Mouse (Mus musculus): Measurements from ENCODE around the gene Zbtb42. TPM values are rescaled to one million over a fixed set of nuclear protein-coding genes. Genes with fewer than 3 reads are reported as not detected.

Gene Zbtb42
- total and polyA plus RNA-seq, 3 experiments = 4.4 to 9.5 (median 5.9) TPM

- Histone ChIP-seq H3K27ac (no peak overlapping the region), H3K27me3 (ENCODE audit: control insufficient read depth, insufficient read depth, low read length) (no peaks in the 10 kb centered on the region), H3K9ac (ENCODE audit: low read depth, low read length) (no peak overlapping the region), H3K4me3 (no peak overlapping the region), H3K4me1 (ENCODE audit: control insufficient read depth, insufficient read depth, low read length) (no peaks in the 10 kb centered on the region), H3K79me2 (replicated peaks; ENCODE audit: control insufficient read depth, insufficient read depth, low read length) (no peaks in the 10 kb centered on the region), H3K36me3 (ENCODE audit: control insufficient read depth, insufficient read depth, low read length) (no peaks in the 10 kb centered on the region)
- TF ChIP-seq CTCF (IDR thresholded peaks at IDR 0.05) = no peak
- no peak for TF ChIP-seq EP300 (IDR thresholded peaks at IDR 0.05; ENCODE audit: insufficient read depth, low read depth, low read length)
- no peak for TF ChIP-seq POLR2A (IDR thresholded peaks at IDR 0.05; ENCODE audit: insufficient read depth, low read depth, low read length)
- intact Hi-C loops (cut with DNase I) = no loop called here
- DNase-seq = peak in 1 of 2 experiments; percentile 29
- WGBS = 53% methylated on average over 3 of the region's 3 CpGs
Measured at GRCm38 (mm10) chr12:112713984-112714383, 35.4 kb downstream of the Zbtb42 start.

GRCm38 (mm10) chr12:112717140-112717539 is 38.5 kb downstream of the Zbtb42 start:
- Histone ChIP-seq H3K36me3 (ENCODE audit: control insufficient read depth, insufficient read depth, low read length) (no peaks in the 10 kb centered on the region), H3K79me2 (replicated peaks; ENCODE audit: control insufficient read depth, insufficient read depth, low read length) (no peaks in the 10 kb centered on the region), H3K27me3 (ENCODE audit: control insufficient read depth, insufficient read depth, low read length) (no peaks in the 10 kb centered on the region), H3K27ac (no peak overlapping the region), H3K9ac (ENCODE audit: low read depth, low read length) (no peak overlapping the region), H3K4me3 (no peak overlapping the region), H3K4me1 (ENCODE audit: control insufficient read depth, insufficient read depth, low read length) (no peaks in the 10 kb centered on the region)
- TF ChIP-seq POLR2A (IDR thresholded peaks at IDR 0.05; ENCODE audit: insufficient read depth, low read depth, low read length) (no peak), CTCF (IDR thresholded peaks at IDR 0.05) (peak; percentile 75), EP300 (IDR thresholded peaks at IDR 0.05; ENCODE audit: insufficient read depth, low read depth, low read length) (no peak)
- WGBS = 39% methylated on average over 7 of the region's 7 CpGs
- DNase-seq = peak in 1 of 2 experiments; percentile 55
- intact Hi-C loops (cut with DNase I) = no loop called here

- no peaks in the 10 kb centered on the region for H3K79me2 ChIP-seq (replicated peaks; ENCODE audit: control insufficient read depth, insufficient read depth, low read length)
- TF ChIP-seq EP300 (IDR thresholded peaks at IDR 0.05; ENCODE audit: insufficient read depth, low read depth, low read length) (no peak), CTCF (IDR thresholded peaks at IDR 0.05) (no peak), POLR2A (IDR thresholded peaks at IDR 0.05; ENCODE audit: insufficient read depth, low read depth, low read length) (no peak)
- H3K4me3 ChIP-seq = no peak overlapping the region
- WGBS = 71% methylated on average over 5 of the region's 5 CpGs
- no peak overlapping the region for H3K27ac ChIP-seq
- H3K4me1 ChIP-seq (ENCODE audit: control insufficient read depth, insufficient read depth, low read length) = peaks cover 3% of the 10 kb centered on the region; the same call in 1 of the 2 replicates
- DNase-seq = no peak
- intact Hi-C loops (cut with DNase I) = no loop called here
- no peak overlapping the region for H3K9ac ChIP-seq (ENCODE audit: low read depth, low read length)
- no peaks in the 10 kb centered on the region; the same call in 1 of the 2 replicates for H3K27me3 ChIP-seq (ENCODE audit: control insufficient read depth, insufficient read depth, low read length)
- no peaks in the 10 kb centered on the region for H3K36me3 ChIP-seq (ENCODE audit: control insufficient read depth, insufficient read depth, low read length)
Measured at GRCm38 (mm10) chr12:112718995-112719394, 40.4 kb downstream of the Zbtb42 start.

GRCm38 (mm10) chr12:112720216-112720615 is 41.6 kb downstream of the Zbtb42 start, which contains the start of gene Cep170b:
Gene Cep170b, plus strand, starts transcription at chr12:112720455.
- H3K36me3 ChIP-seq (ENCODE audit: control insufficient read depth, insufficient read depth, low read length) = no peaks in the 10 kb centered on the region
- H3K27me3 ChIP-seq (ENCODE audit: control insufficient read depth, insufficient read depth, low read length) = no peaks in the 10 kb centered on the region; the same call in 1 of the 2 replicates
- no peak within 1 kb of the TSS for H3K4me3 ChIP-seq
- H3K79me2 ChIP-seq (replicated peaks; ENCODE audit: control insufficient read depth, insufficient read depth, low read length) = no peaks in the 10 kb centered on the region
- H3K4me1 ChIP-seq (ENCODE audit: control insufficient read depth, insufficient read depth, low read length) = peaks cover 3% of the 10 kb centered on the region; the same call in 1 of the 2 replicates
- intact Hi-C loops (cut with DNase I) = no loop called here
- H3K9ac ChIP-seq (ENCODE audit: low read depth, low read length) = no peak within 1 kb of the TSS
- H3K27ac ChIP-seq = no peak within 1 kb of the TSS
- TF ChIP-seq EP300 (IDR thresholded peaks at IDR 0.05; ENCODE audit: insufficient read depth, low read depth, low read length) (no peak), CTCF (IDR thresholded peaks at IDR 0.05) (no peak), POLR2A (IDR thresholded peaks at IDR 0.05; ENCODE audit: insufficient read depth, low read depth, low read length) (no peak)
- no peak for DNase-seq
- WGBS = 70% methylated on average over 6 of the region's 6 CpGs

- H3K4me3 ChIP-seq = no peak overlapping the region
- no peak for DNase-seq
- H3K27me3 ChIP-seq (ENCODE audit: control insufficient read depth, insufficient read depth, low read length) = no peaks in the 10 kb centered on the region; the same call in 1 of the 2 replicates
- H3K79me2 ChIP-seq (replicated peaks; ENCODE audit: control insufficient read depth, insufficient read depth, low read length) = no peaks in the 10 kb centered on the region
- H3K36me3 ChIP-seq (ENCODE audit: control insufficient read depth, insufficient read depth, low read length) = no peaks in the 10 kb centered on the region
- no peak for TF ChIP-seq EP300 (IDR thresholded peaks at IDR 0.05; ENCODE audit: insufficient read depth, low read depth, low read length)
- TF ChIP-seq CTCF (IDR thresholded peaks at IDR 0.05) = no peak
- TF ChIP-seq POLR2A (IDR thresholded peaks at IDR 0.05; ENCODE audit: insufficient read depth, low read depth, low read length) = no peak
- H3K4me1 ChIP-seq (ENCODE audit: control insufficient read depth, insufficient read depth, low read length) = peaks cover 3% of the 10 kb centered on the region; the same call in 1 of the 2 replicates
- intact Hi-C loops (cut with DNase I) = no loop called here
- no peak overlapping the region for H3K27ac ChIP-seq
- 69% methylated on average over 12 of the region's 12 CpGs for WGBS
- no peak overlapping the region for H3K9ac ChIP-seq (ENCODE audit: low read depth, low read length)
Measured at GRCm38 (mm10) chr12:112720890-112721423, 42.3 kb downstream of the Zbtb42 start.

All from heart, adult 2 months (tissue).